Mouse (Mus musculus) CH12.LX (cell line): ENCODE measurements around the gene Edc3. TPM values are rescaled to one million over a fixed set of nuclear protein-coding genes. Genes with fewer than 3 reads are reported as not detected.
A peak's percentile ranks its signal among the peaks of the same experiment; 100 is the strongest.

Experiments
- DNase-seq: peaks from one replicate; pipeline ENCODE4 v3.0.0-alpha.2; 2013; ENCODE audit errors: extremely low read depth
- H3K27ac ChIP-seq: 2 replicates; pipeline ENCODE4 v1.5.1; 2012; ENCODE audit warnings: low read depth, mild to moderate bottlenecking, control low read depth, moderate library complexity; ENCODE audit not compliant: insufficient read depth
- H3K27me3 ChIP-seq: replicated peaks from 2 replicates; pipeline ENCODE3; 2012; ENCODE audit warnings: inconsistent platforms
- H3K36me3 ChIP-seq, 2 experiments: replicated peaks in 1 of 2; 2 replicates each; pipeline versions ENCODE3 to v1.6.1; 2012; ENCODE audit warnings: inconsistent platforms in 1 of 2, low read length in 1 of 2, mild to moderate bottlenecking in 1 of 2, mixed read lengths in 1 of 2, moderate library complexity in 1 of 2; ENCODE audit not compliant: control insufficient read depth in 1 of 2, insufficient read depth in 1 of 2
- H3K4me1 ChIP-seq, 2 experiments: 2 replicates each; pipeline ENCODE4 v1.6.1; 2012; ENCODE audit warnings: inconsistent platforms in 1 of 2, moderate library complexity in 1 of 2; ENCODE audit not compliant: insufficient read depth in 2 of 2, control insufficient read depth in 1 of 2
- H3K4me2 ChIP-seq: 2 replicates; pipeline ENCODE4 v1.6.1; 2012; ENCODE audit warnings: low read depth, mild to moderate bottlenecking, control low read depth; ENCODE audit not compliant: poor library complexity, insufficient read depth, severe bottlenecking
- H3K4me3 ChIP-seq, 3 experiments: fragments of 150-350 bp in 1 of 3; sonication (generic) in 1 of 3; replicated peaks in 1 of 3; 2 replicates each; pipeline versions ENCODE3 to v1.5.1; 2011 to 2012; ENCODE audit warnings: low read depth in 2 of 3, low read length in 2 of 3, mild to moderate bottlenecking in 2 of 3, moderate library complexity in 2 of 3, control low read depth in 1 of 3, improper control_type of control experiment in 1 of 3, inconsistent platforms in 1 of 3, mixed read lengths in 1 of 3; ENCODE audit not compliant: poor library complexity in 1 of 3
- H3K79me2 ChIP-seq: replicated peaks from 2 replicates; pipeline ENCODE4 v1.6.1; 2012; ENCODE audit warnings: mild to moderate bottlenecking, moderate library complexity; ENCODE audit not compliant: control insufficient read depth, poor library complexity, insufficient read depth, severe bottlenecking; ENCODE audit errors: extremely low read depth
- H3K9ac ChIP-seq: 2 replicates; pipeline ENCODE4 v1.6.1; 2012; ENCODE audit warnings: low read depth, mild to moderate bottlenecking, control low read depth, moderate library complexity; ENCODE audit not compliant: insufficient read depth
- H3K9me3 ChIP-seq: replicated peaks from 2 replicates; pipeline ENCODE3; 2012; ENCODE audit warnings: low read length, inconsistent platforms, mixed read lengths
- CTCF ChIP-seq, 2 experiments: IDR thresholded peaks in 1 of 2; conservative IDR thresholded peaks in 1 of 2; 2 replicates each; pipeline ENCODE4 v1.5.1; 2011 to 2012; ENCODE audit warnings: low read depth in 2 of 2, low read length in 2 of 2, improper control_type of control experiment in 1 of 2, inconsistent platforms in 1 of 2, mild to moderate bottlenecking in 1 of 2, moderate library complexity in 1 of 2
- E2F4 ChIP-seq: IDR thresholded peaks from 2 replicates; pipeline ENCODE4 v1.6.1; 2011; ENCODE audit warnings: low read depth, low read length, improper control_type of control experiment; ENCODE audit not compliant: insufficient replicate concordance
- GABPA ChIP-seq: IDR thresholded peaks from 2 replicates; pipeline ENCODE4 v1.6.1; 2012; ENCODE audit warnings: low read depth, low read length, improper control_type of control experiment, inconsistent platforms; ENCODE audit not compliant: insufficient replicate concordance
- JUND ChIP-seq: conservative IDR thresholded peaks from 2 replicates; pipeline ENCODE4 v1.6.1; 2011; ENCODE audit warnings: low read depth, low read length, improper control_type of control experiment
- NELFE ChIP-seq: IDR thresholded peaks from 2 replicates; pipeline ENCODE4 v1.6.1; 2011; ENCODE audit warnings: low read depth, low read length, improper control_type of control experiment
- NRF1 ChIP-seq: IDR thresholded peaks from 2 replicates; pipeline ENCODE4 v1.6.1; 2014; ENCODE audit warnings: low read depth, mild to moderate bottlenecking, inconsistent platforms, low read length, improper control_type of control experiment, moderate library complexity
- RAD21 ChIP-seq: IDR thresholded peaks from 2 replicates; pipeline ENCODE4 v1.6.1; 2011; ENCODE audit warnings: low read depth, mild to moderate bottlenecking, low read length, improper control_type of control experiment, moderate library complexity
- SMC3 ChIP-seq: IDR thresholded peaks from 2 replicates; pipeline ENCODE4 v1.6.1; 2011; ENCODE audit warnings: low read depth, low read length, improper control_type of control experiment
- TCF12 ChIP-seq: IDR thresholded peaks from 2 replicates; pipeline ENCODE4 v1.6.1; 2014; ENCODE audit warnings: low read depth, mild to moderate bottlenecking, inconsistent platforms, low read length, improper control_type of control experiment
- UBTF ChIP-seq: IDR thresholded peaks from 2 replicates; pipeline ENCODE4 v1.6.1; 2012; ENCODE audit warnings: low read depth, mild to moderate bottlenecking, inconsistent platforms, low read length, improper control_type of control experiment, moderate library complexity
- ZKSCAN1 ChIP-seq: IDR thresholded peaks from 2 replicates; pipeline ENCODE4 v1.6.1; 2012; ENCODE audit warnings: low read depth, inconsistent platforms, low read length, improper control_type of control experiment, borderline replicate concordance
- ZNF384 ChIP-seq: IDR thresholded peaks from 2 replicates; pipeline ENCODE4 v1.6.1; 2012; ENCODE audit warnings: low read depth, low read length, improper control_type of control experiment, inconsistent platforms
- dilution Hi-C: fragments of 300-500 bp; cut with MboI; formaldehyde crosslinking; loops from 2 replicates; pipeline ENCODE4 v1.14.3; 2020; ENCODE audit warnings: low sequenced_read_pairs; ENCODE audit not compliant: extremely low pct_unique_long_range_greater_than_20kb, extremely low pct_ligation_motif_present
- in situ Hi-C: fragments of 300-500 bp; cut with MboI; formaldehyde crosslinking; loops from 3 replicates; pipeline ENCODE4 v1.14.3; 2019; ENCODE audit warnings: low sequenced_read_pairs, low pct_ligation_motif_present, low pct_unique_long_range_greater_than_20kb, mixed read lengths
- polyA plus RNA-seq: library from polyadenylated mRNA; unstranded; fragments of >175 nt; gene quantifications from 2 replicates; pipeline ENCODE4 v1.2.1, GENCODE M21; 2012; ENCODE audit warnings: low read depth; ENCODE audit not compliant: insufficient read length
- total RNA-seq, 2 experiments: library from RNA; depleted of rRNA; stranded (reverse); fragments of 300-350 nt in 1 of 2; fragments of >200 nt in 1 of 2; gene quantifications; 2 replicates each; pipeline ENCODE4 v1.2.3; 2012 to 2014

Edc3 gene
- total and polyA plus RNA-seq, 3 experiments, result 10.6 to 24.1 (median 13.6) TPM

DNA sequence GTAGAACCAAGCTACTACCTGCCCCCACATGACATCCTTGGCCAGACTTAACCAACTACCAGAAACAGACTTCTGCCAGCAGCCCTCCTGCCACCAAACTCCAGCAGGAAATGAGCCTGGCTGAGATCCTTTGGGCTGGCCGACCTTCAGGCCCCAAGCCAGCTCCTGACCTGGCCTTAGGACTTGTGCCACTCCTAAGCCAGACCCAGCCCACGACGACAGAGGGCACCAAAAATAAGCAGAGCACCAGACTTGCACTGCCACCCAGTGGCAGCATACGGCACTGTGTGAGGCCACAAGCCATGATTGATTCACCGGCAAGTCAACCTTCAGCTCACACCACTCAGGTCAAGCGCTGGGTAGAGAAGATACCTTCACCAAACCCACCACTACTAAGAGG is 50.9 kb downstream of the Edc3 start:
- peak; percentile 66 for DNase-seq
- Histone ChIP-seq H3K27ac (no peak overlapping the region), H3K79me2 (peaks cover 53% of the 10 kb centered on the region), H3K4me2 (no peak overlapping the region), H3K4me1 (peaks cover 4 to 39% of the 10 kb centered on the region in 2 experiments), H3K36me3 (peaks cover 67 to 72% of the 10 kb centered on the region in 2 experiments), H3K9ac (no peak overlapping the region), H3K27me3 (no peaks in the 10 kb centered on the region), H3K4me3 (no peak overlapping the region), H3K9me3 (no peaks in the 10 kb centered on the region)
- dilution Hi-C loops, result no loop called here
- in situ Hi-C loops, result no loop called here
- TF ChIP-seq CTCF (conservative IDR thresholded peaks at IDR 0.05 in 1 of 2, IDR thresholded peaks at IDR 0.05 in 1 of 2; ENCODE audit: low read depth in 2 of 2, low read length in 2 of 2) (peak; percentile 69 to 99), SMC3 (peak; percentile 83), RAD21 (peak; percentile 52), JUND (no peak), ZNF384 (no peak), NELFE (peak; percentile 22; the same call in 1 of the 2 replicates)

DNA sequence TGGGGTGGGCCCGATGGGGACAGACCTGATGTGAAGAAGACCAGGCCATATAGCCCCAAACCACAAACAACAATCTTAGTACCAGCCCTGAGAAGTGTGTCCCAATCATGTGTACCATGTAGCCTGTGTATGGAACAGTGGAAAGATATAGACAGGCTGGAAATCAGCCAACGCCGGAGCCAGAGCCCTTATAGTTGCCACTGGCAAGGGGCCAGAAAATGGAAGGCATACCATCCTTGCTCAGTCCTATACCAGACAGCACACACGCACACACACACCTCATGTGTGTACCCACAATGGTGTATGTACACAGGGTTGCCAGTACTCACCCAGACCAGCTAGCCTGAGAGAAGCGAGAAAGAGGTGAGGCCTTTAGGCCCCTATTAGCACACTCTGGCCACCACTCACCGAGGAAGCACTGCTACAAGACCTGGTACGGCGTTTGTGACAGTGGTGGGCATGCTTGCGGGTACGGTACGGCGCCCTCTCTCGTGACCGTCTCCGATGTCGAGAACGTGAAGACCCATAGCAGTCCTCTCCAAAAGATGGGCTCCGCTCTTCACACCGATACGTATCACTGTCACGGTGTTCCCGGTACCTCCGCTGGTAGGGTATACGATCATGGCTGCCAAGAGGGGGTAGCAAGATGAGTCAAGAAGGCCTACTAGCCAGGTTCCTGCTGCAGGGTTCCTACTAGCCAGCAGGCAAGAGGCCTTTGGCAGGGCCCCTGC is 52.2 kb downstream of the Edc3 start:
- Histone ChIP-seq H3K4me3 (no peak overlapping the region), H3K4me1 (peaks cover 4 to 39% of the 10 kb centered on the region in 2 experiments), H3K4me2 (no peak overlapping the region), H3K79me2 (peaks cover 59% of the 10 kb centered on the region), H3K27ac (no peak overlapping the region), H3K27me3 (no peaks in the 10 kb centered on the region), H3K36me3 (peaks cover 54 to 59% of the 10 kb centered on the region in 2 experiments), H3K9ac (no peak overlapping the region), H3K9me3 (no peaks in the 10 kb centered on the region)
- in situ Hi-C loops (no loop called here), dilution Hi-C loops (no loop called here)
- no peak for DNase-seq
- TF ChIP-seq UBTF (no peak), ZKSCAN1 (no peak), JUND (no peak), E2F4 (no peak), GABPA (no peak), TCF12 (no peak), NRF1 (no peak)
